Mouse (Mus musculus): Measurements from ENCODE around the gene Atf7ip. TPM values are rescaled to one million over a fixed set of nuclear protein-coding genes. Genes with fewer than 3 reads are reported as not detected.
A peak's percentile ranks its signal among the peaks of the same experiment; 100 is the strongest.

Gene Atf7ip
- polyA plus RNA-seq, 1 experiment = 15.4 TPM

DNA sequence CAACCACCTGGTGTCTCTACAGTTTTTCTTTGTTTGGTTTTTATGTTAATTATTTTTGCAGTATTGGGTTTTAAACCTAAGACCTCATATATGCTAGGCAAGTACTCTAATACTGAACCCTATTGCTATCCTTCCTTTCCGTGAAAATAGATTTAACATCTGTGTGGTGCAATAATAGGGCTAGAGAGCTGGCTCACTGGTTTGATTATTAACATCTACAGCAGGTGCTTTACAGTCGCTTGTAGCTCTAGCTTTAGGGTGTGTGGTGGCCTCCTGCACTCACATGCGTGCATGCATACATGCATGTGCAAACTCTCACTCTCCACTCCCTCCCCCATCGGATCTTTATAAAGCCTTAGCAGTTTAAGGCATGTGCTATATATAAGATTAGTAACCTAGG lies 19.6 kb downstream of the Atf7ip start:
- no peak overlapping the region for H3K4me3 ChIP-seq (ENCODE audit: insufficient read depth, low read depth, low read length)
- no peak overlapping the region for H3K27ac ChIP-seq (replicated peaks; ENCODE audit: low read depth, low read length)
- no peaks in the 10 kb centered on the region for H3K4me1 ChIP-seq (ENCODE audit: control insufficient read depth, insufficient read depth, insufficient read length, low read length)

DNA sequence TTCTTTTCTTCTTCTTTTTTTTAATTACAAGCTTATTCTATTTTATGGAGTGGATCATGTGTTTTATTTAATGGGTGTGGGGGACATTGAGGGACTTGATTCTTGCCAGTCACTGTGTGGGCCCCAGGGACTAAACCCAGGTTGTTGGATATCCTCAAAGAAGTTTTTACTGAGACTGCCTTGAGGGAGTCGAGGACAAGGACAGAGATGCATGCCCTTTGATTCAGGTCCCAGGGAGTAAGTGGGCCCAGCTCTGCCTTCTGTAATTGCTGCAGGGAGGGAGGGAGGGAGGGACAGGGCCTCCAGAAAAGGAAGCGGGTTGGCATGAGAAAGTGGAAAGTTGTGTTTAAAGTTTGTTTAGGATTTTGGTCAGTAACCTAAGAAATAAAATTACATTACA lies 23.2 kb downstream of the Atf7ip start:
- Histone ChIP-seq H3K27ac (replicated peaks; ENCODE audit: low read depth, low read length) (no peak overlapping the region), H3K4me3 (ENCODE audit: insufficient read depth, low read depth, low read length) (no peak overlapping the region), H3K4me1 (ENCODE audit: control insufficient read depth, insufficient read depth, insufficient read length, low read length) (peaks cover 4% of the 10 kb centered on the region)

DNA sequence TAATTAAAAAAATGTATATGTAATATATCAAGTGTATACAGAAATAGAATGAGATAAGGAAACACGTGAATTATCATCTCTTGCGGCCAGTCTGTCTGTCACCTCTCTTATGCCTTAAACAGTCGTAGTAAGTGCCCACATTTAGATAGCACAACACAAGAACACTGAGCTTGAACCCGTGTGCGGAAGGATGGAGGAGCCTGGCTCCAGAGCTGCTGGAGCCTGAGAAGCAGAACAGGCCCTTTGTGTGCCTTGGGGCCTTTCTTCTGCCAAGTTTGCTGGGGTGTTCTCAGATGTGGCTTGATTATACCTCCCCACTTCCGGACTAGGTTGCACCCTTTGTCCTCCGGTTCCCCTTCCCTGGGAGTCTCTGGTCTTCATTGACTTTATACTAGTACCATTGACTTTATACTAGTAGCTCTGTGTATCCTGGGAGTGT lies 25.8 kb downstream of the Atf7ip start:
- Histone ChIP-seq H3K4me3 (ENCODE audit: insufficient read depth, low read depth, low read length) (peak overlapping the region; percentile 4; the same call in 1 of the 2 replicates), H3K27ac (replicated peaks; ENCODE audit: low read depth, low read length) (peak overlapping the region; percentile 71), H3K4me1 (ENCODE audit: control insufficient read depth, insufficient read depth, insufficient read length, low read length) (peaks cover 8% of the 10 kb centered on the region)

DNA sequence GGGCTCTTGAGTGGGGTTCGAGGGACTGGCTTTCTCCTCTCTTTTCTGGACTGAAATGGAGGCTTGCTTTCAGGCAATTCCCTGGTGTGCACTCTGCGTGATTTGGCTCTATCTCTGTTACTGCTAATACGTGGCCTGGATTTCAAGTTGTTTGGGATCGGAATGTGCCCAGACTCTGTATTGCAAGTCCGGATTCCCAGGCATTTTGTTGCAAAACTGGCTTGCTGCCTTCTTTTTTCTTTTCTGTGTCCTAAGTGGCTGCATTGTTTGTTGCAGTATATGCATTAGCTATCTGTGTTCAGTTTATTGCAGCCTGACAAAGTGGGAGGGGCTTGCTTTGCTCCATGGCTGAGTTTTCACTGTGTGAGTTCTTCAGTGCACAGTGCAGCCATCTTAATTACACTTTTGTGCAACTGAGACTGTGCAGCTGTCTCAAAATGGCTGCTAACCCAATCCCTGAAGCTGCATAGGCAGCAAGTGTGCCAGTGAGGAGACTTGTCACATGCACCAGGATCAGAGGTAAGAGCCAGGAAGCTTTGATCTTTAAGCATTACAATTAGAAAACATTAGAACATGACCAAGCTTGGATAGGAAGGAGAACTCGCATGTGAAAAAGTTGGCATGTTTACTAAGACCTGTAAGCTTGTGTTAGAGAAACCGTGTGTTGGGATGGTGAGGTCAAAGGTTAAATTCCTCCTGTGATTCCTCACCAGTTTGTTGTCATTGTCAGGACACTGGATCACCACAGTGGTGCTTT lies 26.7 kb downstream of the Atf7ip start:
- peak overlapping the region; percentile 71 for H3K27ac ChIP-seq (replicated peaks; ENCODE audit: low read depth, low read length)
- H3K4me1 ChIP-seq (ENCODE audit: control insufficient read depth, insufficient read depth, insufficient read length, low read length) = peaks cover 8% of the 10 kb centered on the region
- H3K4me3 ChIP-seq (ENCODE audit: insufficient read depth, low read depth, low read length) = peak overlapping the region; percentile 41

DNA sequence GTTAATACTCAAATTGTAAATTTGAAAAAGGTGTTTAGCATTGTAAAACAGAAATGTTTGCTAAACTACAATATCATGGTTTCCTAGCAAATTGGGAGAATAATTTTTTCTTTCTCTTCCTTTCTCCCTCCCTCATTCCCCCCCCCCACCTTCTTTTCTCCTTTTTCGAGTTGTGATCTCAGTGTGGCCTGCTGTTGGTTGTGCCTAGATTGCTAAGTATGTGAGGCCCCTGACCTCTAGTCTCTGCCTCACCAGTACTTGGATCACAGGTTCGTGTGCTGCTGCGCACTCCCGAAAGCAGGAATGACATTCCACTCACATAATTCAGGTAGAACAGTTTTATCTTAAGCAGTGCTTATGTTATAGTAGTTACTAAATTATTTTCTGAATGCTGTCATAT lies 27.8 kb downstream of the Atf7ip start:
- Histone ChIP-seq H3K4me3 (ENCODE audit: insufficient read depth, low read depth, low read length) (no peak overlapping the region), H3K27ac (replicated peaks; ENCODE audit: low read depth, low read length) (0 out of 2 replicates have a peak overlapping the region, but pooled peaks have one; percentile 3), H3K4me1 (ENCODE audit: control insufficient read depth, insufficient read depth, insufficient read length, low read length) (peaks cover 8% of the 10 kb centered on the region)

DNA sequence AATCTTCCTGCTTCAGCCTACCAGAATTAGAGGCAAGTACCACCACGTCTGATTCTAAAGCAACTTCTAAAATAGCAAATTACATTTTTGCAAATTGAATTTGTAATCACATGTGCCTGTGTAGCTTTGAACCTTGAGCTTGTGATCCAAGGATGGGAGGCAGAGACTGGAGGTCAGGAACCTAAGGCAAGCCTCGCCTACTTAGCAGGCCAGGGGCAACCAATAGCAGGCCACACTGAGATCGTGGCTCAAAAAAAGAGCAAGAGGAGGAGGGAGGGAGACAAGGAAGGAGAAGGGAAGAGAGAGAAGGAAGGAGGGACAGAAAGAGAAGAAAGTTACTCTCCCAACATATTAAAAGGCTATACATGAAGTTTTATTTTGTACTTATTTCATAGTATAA lies 28.5 kb downstream of the Atf7ip start:
- no peak overlapping the region for H3K4me3 ChIP-seq (ENCODE audit: insufficient read depth, low read depth, low read length)
- 0 out of 2 replicates have a peak overlapping the region, but pooled peaks have one; percentile 17 for H3K27ac ChIP-seq (replicated peaks; ENCODE audit: low read depth, low read length)
- peaks cover 8% of the 10 kb centered on the region for H3K4me1 ChIP-seq (ENCODE audit: control insufficient read depth, insufficient read depth, insufficient read length, low read length)

DNA sequence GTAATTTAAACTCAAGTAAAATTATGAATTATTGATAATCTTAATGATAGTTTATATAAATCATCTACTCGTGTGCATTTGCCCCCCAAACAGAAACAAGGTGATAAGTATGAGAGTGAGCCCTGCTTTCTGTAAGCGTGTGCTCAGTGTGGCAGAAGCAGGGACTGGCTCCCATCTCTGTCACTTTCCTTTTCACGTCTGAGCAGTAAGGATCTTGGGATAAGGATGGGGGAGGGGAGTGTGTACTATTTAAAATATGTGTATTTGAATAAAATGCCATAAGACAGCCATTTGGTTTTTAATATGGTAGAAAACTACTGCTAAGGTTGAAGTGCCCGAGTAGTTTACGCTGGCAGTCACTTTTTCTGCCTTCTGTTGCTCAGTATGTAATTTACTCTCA lies 29.2 kb downstream of the Atf7ip start:
- H3K27ac ChIP-seq (replicated peaks; ENCODE audit: low read depth, low read length) = no peak overlapping the region

DNA sequence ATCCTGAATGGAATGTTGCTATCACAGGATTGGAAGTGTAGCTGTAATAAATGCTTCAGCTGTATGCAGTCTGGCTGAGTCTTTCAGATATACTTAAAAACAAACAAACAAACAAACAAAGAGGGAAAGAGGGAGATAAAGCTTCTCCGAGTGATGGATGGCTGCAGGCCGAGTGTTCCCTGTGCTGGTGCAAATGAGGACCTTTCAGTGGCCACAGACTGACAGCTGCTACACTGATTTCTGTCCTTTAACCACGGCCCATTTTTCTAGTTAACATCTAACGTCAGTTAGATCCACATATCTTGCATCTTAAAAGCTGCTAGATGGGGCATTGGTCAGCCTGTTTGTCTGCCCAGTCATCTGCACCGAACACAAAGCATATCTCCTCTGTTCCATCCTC lies 30.2 kb downstream of the Atf7ip start:
- Histone ChIP-seq H3K4me1 (ENCODE audit: control insufficient read depth, insufficient read depth, insufficient read length, low read length) (peaks cover 8% of the 10 kb centered on the region), H3K27ac (replicated peaks; ENCODE audit: low read depth, low read length) (no peak overlapping the region), H3K4me3 (ENCODE audit: insufficient read depth, low read depth, low read length) (no peak overlapping the region)

More for the DNA sequence above, 29.2 kb downstream of the Atf7ip start:
- Histone ChIP-seq H3K4me3 (ENCODE audit: insufficient read depth, low read depth, low read length) (no peak overlapping the region), H3K4me1 (ENCODE audit: control insufficient read depth, insufficient read depth, insufficient read length, low read length) (peaks cover 8% of the 10 kb centered on the region)

DNA sequence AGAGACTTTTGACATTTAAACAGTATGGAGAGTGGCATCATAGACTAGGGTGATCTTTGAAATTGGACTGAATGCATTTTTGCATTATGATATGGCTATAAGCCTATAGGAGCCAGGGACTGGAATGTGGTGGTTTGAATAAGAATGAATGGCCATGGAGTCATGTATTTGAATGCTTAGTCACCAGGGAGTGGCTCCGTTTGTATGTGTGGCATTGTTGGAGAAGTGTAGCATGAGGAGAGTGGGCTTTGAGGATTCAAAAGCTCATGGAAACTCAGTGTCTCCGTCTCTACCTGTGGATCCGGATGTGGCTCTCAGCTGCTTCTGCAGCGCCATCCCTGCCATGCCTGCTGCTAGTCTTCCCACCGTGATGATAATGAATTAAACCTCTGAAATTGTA lies 35.4 kb downstream of the Atf7ip start:
- Histone ChIP-seq H3K4me3 (ENCODE audit: insufficient read depth, low read depth, low read length) (no peak overlapping the region), H3K27ac (replicated peaks; ENCODE audit: low read depth, low read length) (no peak overlapping the region), H3K4me1 (ENCODE audit: control insufficient read depth, insufficient read depth, insufficient read length, low read length) (peaks cover 5% of the 10 kb centered on the region)

DNA sequence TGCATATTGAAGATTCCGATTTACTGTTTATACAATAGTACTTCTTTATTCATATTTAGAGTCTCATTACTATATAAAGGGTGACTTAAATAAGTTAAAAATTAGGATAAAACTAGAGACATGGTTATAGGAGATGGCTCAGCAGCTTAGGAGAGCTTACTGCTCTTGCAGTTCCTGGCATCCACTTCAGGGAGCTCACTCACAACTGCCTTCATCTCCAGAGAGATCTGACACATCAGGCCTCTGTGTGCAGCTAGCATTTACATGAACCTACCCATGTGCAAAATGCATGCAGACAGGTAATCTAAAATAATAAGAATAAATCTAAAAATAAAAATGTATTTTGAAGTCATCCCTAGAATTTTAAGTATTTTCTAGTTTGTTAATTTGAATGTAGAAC lies 36.1 kb downstream of the Atf7ip start:
- Histone ChIP-seq H3K4me1 (ENCODE audit: control insufficient read depth, insufficient read depth, insufficient read length, low read length) (peaks cover 5% of the 10 kb centered on the region), H3K4me3 (ENCODE audit: insufficient read depth, low read depth, low read length) (no peak overlapping the region), H3K27ac (replicated peaks; ENCODE audit: low read depth, low read length) (no peak overlapping the region)

DNA sequence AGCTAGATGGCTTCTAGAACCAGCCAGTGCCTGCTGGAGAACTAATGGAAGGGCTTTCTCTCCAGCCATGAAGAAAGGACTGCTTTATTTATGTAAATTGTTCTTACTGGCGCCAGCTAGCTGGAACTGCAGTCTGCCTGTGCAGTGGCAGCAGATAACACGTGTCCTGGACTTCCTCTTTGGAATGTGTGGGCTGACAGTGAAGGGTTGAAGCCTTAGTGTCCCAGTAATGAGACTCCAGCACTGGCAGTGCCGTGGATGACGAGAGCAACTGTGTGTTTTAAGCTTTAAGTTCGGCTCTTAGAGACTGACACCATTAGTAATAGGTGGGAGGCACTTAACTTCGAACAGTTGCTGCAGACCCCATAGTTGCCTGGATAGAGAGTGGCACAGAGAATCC lies 37.2 kb downstream of the Atf7ip start:
- Histone ChIP-seq H3K4me1 (ENCODE audit: control insufficient read depth, insufficient read depth, insufficient read length, low read length) (peaks cover 7% of the 10 kb centered on the region), H3K27ac (replicated peaks; ENCODE audit: low read depth, low read length) (peak overlapping the region; percentile 76), H3K4me3 (ENCODE audit: insufficient read depth, low read depth, low read length) (peak overlapping the region; percentile 37)

DNA sequence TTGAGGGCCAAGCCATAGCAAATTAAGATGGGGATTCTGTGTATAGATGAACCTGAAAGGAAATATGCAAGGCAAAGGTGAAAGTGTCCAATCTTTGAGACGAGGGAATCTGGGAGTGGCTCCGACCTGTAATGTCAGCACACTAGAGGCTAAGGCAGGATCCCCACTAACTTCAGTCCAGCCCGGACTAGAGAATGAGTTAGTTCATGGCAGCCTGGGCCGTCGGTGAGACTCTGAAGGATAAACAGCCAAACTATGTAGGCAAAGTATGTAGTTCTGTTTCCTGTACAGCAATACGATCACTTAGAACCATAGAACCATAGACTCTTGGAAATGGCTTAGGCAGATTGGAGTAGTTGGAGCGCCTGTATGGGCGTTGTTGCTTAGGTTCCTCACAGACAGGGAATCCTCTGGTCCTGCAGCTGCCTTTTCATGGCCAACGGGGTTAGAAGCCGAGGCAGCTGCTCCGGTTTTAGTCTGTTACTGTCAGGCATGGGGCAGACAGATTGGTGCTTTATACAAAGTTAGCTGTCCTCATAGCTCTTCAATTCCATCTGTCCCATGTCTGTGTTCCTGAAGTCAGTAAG lies 39.4 kb downstream of the Atf7ip start:
- no peak overlapping the region for H3K27ac ChIP-seq (replicated peaks; ENCODE audit: low read depth, low read length)
- no peak overlapping the region for H3K4me3 ChIP-seq (ENCODE audit: insufficient read depth, low read depth, low read length)
- H3K4me1 ChIP-seq (ENCODE audit: control insufficient read depth, insufficient read depth, insufficient read length, low read length) = peaks cover 10% of the 10 kb centered on the region

DNA sequence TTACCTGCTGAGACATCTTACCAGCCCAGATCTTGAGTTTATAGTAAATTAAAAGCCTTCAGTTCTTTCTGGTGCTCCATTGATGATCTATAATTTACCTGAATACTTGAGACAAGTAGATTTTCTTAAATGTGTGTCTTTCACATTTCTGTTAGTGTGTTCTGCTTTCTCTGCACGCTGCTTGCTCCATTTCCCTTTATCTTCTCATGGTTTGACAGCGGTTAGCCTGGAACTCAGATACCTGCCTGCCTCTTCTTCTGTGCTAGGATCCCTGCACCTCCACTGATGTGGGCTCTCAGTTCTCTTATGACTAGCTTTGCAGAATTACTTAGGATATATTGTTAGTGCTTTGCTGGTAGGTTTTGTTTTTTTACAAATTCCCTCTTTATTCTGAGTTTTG lies 40.3 kb downstream of the Atf7ip start:
- no peak overlapping the region for H3K27ac ChIP-seq (replicated peaks; ENCODE audit: low read depth, low read length)

DNA sequence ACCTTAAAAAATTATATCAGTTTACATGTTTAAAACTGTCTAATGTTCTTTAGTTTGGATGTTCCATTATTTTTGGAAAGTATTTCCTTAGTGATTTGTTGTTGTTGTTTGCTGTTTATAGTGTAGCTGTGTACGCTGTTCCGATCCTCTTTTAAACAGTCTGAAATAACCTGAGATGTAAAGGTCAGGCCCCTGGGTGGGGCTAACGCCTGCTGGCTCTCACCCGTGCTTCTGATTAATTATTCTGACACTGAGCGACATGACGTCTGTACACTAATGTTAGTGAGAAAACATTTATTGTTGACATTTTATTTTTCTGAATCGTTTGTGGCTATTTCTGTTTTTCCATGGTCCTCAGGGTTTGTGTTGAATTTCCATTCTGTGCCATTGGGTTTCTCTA lies 41.0 kb downstream of the Atf7ip start:
- no peak overlapping the region; the same call in 1 of the 2 replicates for H3K27ac ChIP-seq (replicated peaks; ENCODE audit: low read depth, low read length)
- H3K4me3 ChIP-seq (ENCODE audit: insufficient read depth, low read depth, low read length) = no peak overlapping the region
- H3K4me1 ChIP-seq (ENCODE audit: control insufficient read depth, insufficient read depth, insufficient read length, low read length) = peaks cover 10% of the 10 kb centered on the region

More for the DNA sequence above, 40.3 kb downstream of the Atf7ip start:
- no peak overlapping the region for H3K4me3 ChIP-seq (ENCODE audit: insufficient read depth, low read depth, low read length)
- peaks cover 10% of the 10 kb centered on the region for H3K4me1 ChIP-seq (ENCODE audit: control insufficient read depth, insufficient read depth, insufficient read length, low read length)

DNA sequence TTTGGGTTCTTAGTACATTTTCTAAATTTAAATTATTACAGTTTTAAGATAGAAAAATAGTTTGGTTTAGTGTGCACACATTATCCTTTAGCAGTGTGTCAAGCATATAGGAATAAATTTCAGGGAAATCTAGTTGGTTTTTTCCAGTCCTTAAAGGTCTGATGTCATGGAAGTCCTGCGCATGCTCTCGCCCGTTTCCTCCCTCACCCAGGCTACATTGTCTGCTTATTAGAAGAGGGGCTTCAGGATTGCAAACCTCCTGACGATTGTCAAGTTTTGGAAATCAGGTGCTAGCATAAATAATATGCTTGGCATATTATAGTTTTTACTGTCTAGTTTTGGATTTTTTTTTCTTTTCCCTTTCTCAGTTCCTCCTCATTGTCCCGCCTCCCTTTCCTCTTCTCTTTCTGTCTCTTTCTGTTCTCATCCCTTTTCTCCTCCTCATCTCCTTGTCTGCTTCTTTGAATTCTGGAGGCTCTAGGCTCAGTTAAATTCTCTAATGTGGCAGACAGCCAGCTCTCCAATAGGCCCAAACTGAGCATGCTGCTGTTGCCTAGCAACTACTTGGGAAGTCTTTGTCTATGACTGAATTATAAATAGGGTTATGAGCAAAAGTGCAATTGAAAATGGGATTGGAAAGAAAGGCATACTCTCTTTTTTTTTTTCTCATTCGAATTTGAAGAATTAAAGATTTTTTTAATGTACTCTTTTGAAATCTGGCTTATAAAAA lies 42.2 kb downstream of the Atf7ip start:
- H3K4me3 ChIP-seq (ENCODE audit: insufficient read depth, low read depth, low read length) = no peak overlapping the region
- peaks cover 10% of the 10 kb centered on the region for H3K4me1 ChIP-seq (ENCODE audit: control insufficient read depth, insufficient read depth, insufficient read length, low read length)
- H3K27ac ChIP-seq (replicated peaks; ENCODE audit: low read depth, low read length) = 0 out of 2 replicates have a peak overlapping the region, but pooled peaks have one; percentile 37

All from brown adipose tissue, adult 24 weeks (tissue).